14 mouse cellular contexts compared by ENCODE assay signal in the genomic region with DNA sequence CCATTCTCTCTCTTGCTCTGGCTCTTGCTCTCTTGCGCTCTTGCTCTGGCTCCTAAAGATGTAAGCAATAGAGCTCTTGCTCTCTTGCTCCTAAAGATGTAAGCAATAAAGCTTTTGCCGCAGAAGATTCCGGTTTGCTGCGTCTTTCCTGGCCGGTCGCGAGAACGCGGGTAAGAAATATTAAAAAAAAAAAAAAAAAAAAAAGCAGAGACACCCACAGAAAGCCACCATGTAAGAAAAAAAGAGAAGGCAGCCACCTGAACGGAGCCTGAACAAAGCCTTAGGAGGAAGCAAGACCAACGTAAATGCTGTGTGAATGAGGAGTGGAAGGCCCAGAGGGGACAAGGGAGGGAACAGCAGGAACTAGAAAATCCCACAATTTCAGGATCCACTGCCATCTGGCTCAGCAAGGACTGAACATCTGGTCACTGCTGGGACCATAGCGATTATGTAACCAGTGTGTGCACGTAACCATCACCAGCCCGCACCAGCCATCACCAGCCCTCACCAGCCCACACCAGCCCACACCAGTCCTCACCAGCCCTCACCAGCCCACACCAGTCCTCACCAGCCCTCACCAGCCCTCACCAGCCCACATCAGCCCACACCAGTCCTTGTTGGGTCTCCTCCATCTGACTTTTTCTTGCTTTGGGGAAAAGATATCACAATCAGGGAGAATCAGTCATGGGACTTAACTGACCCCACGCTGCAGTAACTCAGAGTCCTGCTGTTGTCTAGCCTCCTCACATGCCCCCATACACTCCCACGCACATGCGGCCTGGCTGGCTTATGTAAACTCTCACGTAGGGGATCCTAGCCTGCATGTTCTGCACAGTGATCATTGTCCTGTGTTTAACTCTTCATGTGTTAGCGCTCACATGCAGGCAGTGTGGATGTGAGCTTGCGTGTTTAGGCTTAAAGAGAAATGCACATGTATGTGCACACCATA. TPM values are rescaled to one million over a fixed set of nuclear protein-coding genes. Genes with fewer than 3 reads are reported as not detected.
DNase-seq lines count a peak whose midpoint lies in the region; ATAC-seq and TF ChIP-seq lines count a peak whose summit lies in the region.
"Had no signal": no experiment of that assay in that cellular context is flagged by ENCODE, and none has a peak within 500 bp of the region (broad histone marks: within the 10 kb centered on the region; RNA-seq: fewer than 3 reads in every experiment).

No protein-coding gene starts in this region.

- TF ChIP-seq EP300 in liver, postnatal 0 days (IDR thresholded peaks at IDR 0.05; ENCODE audit: low read depth): no peak

- H3K27me3 ChIP-seq in liver, embryonic 12.5 days (replicated peaks): no peaks in the 10 kb centered on the region
- no peaks in the 10 kb centered on the region for H3K27me3 ChIP-seq in liver, postnatal 0 days (ENCODE audit: insufficient read depth, low read length)
- H3K27me3 ChIP-seq in heart, embryonic 11.5 days (ENCODE audit: control insufficient read depth, insufficient read depth, low read length): no peaks in the 10 kb centered on the region
- H3K27me3 ChIP-seq: forebrain, embryonic 13.5 days; limb, embryonic 15.5 days; midbrain, embryonic 13.5 days had no signal

- no peak for DNase-seq in liver, postnatal 0 days
- peak; percentile 57 for DNase-seq in gastrocnemius, adult 18-20 months (ENCODE audit: low spot score)
- DNase-seq in naive thymus-derived CD4-positive, alpha-beta T cell, adult 2 months (ENCODE audit: low read depth): peak; percentile 35
- DNase-seq in cerebellum, adult 11 months: no peak
- DNase-seq in adrenal gland, adult 2 months: no peak
- DNase-seq in adrenal gland, adult 18-20 months (ENCODE audit: low spot score in 2 of 2): no peak
- DNase-seq: adrenal gland, postnatal 25 days; cerebellum, adult 8-10 months; kidney, adult 18-20 months had no signal

- peaks cover 53% of the 10 kb centered on the region for H3K4me1 ChIP-seq in liver, embryonic 12.5 days
- H3K4me1 ChIP-seq in liver, postnatal 0 days (ENCODE audit: insufficient read depth): peaks cover 17% of the 10 kb centered on the region
- 0 out of 2 replicates have a peak, but pooled peaks cover 5% of the 10 kb centered on the region for H3K4me1 ChIP-seq in heart, embryonic 11.5 days (ENCODE audit: control insufficient read depth, insufficient read depth, low read length)
- H3K4me1 ChIP-seq: forebrain, embryonic 13.5 days; limb, embryonic 15.5 days; midbrain, embryonic 13.5 days had no signal

- H3K36me3 ChIP-seq in liver, embryonic 12.5 days: peaks cover 5% of the 10 kb centered on the region; the same call in 1 of the 2 replicates
- H3K36me3 ChIP-seq in liver, postnatal 0 days (replicated peaks; ENCODE audit: insufficient read depth, low read length): no peaks in the 10 kb centered on the region
- H3K36me3 ChIP-seq in heart, embryonic 11.5 days (ENCODE audit: control insufficient read depth, insufficient read depth, low read length): no peaks in the 10 kb centered on the region
- H3K36me3 ChIP-seq: limb, embryonic 15.5 days; midbrain, embryonic 13.5 days had no signal

- peaks cover 7% of the 10 kb centered on the region; the same call in 1 of the 2 replicates for H3K9me3 ChIP-seq in liver, embryonic 12.5 days (replicated peaks)
- H3K9me3 ChIP-seq in liver, postnatal 0 days (ENCODE audit: low read length): no peaks in the 10 kb centered on the region
- no peaks in the 10 kb centered on the region for H3K9me3 ChIP-seq in heart, embryonic 11.5 days (replicated peaks; ENCODE audit: control insufficient read depth, low read length)
- H3K9me3 ChIP-seq: forebrain, embryonic 13.5 days; limb, embryonic 15.5 days; midbrain, embryonic 13.5 days had no signal

- no peak overlapping the region for H3K4me3 ChIP-seq in liver, embryonic 12.5 days
- no peak overlapping the region for H3K4me3 ChIP-seq in liver, postnatal 0 days (ENCODE audit: low read depth, low read length)
- no peak overlapping the region for H3K4me3 ChIP-seq in heart, embryonic 11.5 days (ENCODE audit: low read depth, low read length)
- H3K4me3 ChIP-seq: forebrain, embryonic 13.5 days; limb, embryonic 15.5 days; midbrain, embryonic 13.5 days had no signal

- H3K27ac ChIP-seq in liver, embryonic 12.5 days: peak overlapping the region; percentile 77
- H3K27ac ChIP-seq in liver, postnatal 0 days (ENCODE audit: low read depth): no peak overlapping the region
- H3K27ac ChIP-seq in heart, embryonic 11.5 days (ENCODE audit: low read depth, low read length): no peak overlapping the region
- H3K27ac ChIP-seq: forebrain, embryonic 13.5 days; limb, embryonic 15.5 days; midbrain, embryonic 13.5 days had no signal

- ATAC-seq in liver, embryonic 12.5 days: no peak
- no peak for ATAC-seq in liver, postnatal 0 days
- no peak for ATAC-seq in heart, embryonic 11.5 days (replicated peaks; ENCODE audit: insufficient number of reproducible peaks, low FRiP score, low TSS enrichment)
- ATAC-seq: forebrain, embryonic 13.5 days; midbrain, embryonic 13.5 days had no signal

- peak overlapping the region; percentile 39 for H3K4me2 ChIP-seq in liver, embryonic 12.5 days
- H3K4me2 ChIP-seq in liver, postnatal 0 days (ENCODE audit: low read depth, low read length): no peak overlapping the region
- no peak overlapping the region for H3K4me2 ChIP-seq in heart, embryonic 11.5 days
- H3K4me2 ChIP-seq: forebrain, embryonic 13.5 days; limb, embryonic 15.5 days; midbrain, embryonic 13.5 days had no signal

- peak overlapping the region; percentile 53; the same call in 1 of the 2 replicates for H3K9ac ChIP-seq in liver, embryonic 12.5 days
- no peak overlapping the region for H3K9ac ChIP-seq in liver, postnatal 0 days (replicated peaks)
- 0 out of 2 replicates have a peak overlapping the region, but pooled peaks have one; percentile 28 for H3K9ac ChIP-seq in heart, embryonic 11.5 days (ENCODE audit: low read depth, low read length)
- H3K9ac ChIP-seq: forebrain, embryonic 13.5 days; limb, embryonic 15.5 days; midbrain, embryonic 13.5 days had no signal

- no peak for TF ChIP-seq CTCF in liver, postnatal 0 days (IDR thresholded peaks at IDR 0.05; ENCODE audit: low read depth)

- whole genome bisulfite sequencing in liver, embryonic 12.5 days (ENCODE audit: insufficient replicate concordance): 88% methylated on average over 20 of the region's 20 CpGs
- WGBS in liver, postnatal 0 days (ENCODE audit: insufficient replicate concordance): 85% methylated on average over 20 of the region's 20 CpGs
- 90% methylated on average over 20 of the region's 20 CpGs for WGBS in heart, embryonic 11.5 days (ENCODE audit: insufficient replicate concordance)

RNA-seq across cellular contexts. Expression of a gene that starts 24.7 kb away (rescaled TPM):
- 3.0 and 3.4 TPM in 2 replicates for polyA plus RNA-seq in liver, embryonic 12.5 days (2016; fragmentation: Nextera tagmentation; extraction: Ambion mirVana)
- polyA plus RNA-seq in liver, postnatal 0 days (2015; fragmentation: Nextera tagmentation; extraction: Ambion mirVana): 1.6 and 1.7 TPM in 2 replicates
- total RNA-seq in gastrocnemius, adult 18-20 months (2021): 100 to 1,000 TPM; 105 to 121 TPM
- 10.0 and 11.7 TPM in 2 replicates for polyA plus RNA-seq in heart, embryonic 11.5 days (2014; fragmentation: Nextera tagmentation; extraction: Ambion mirVana)
- 1 to 10 TPM; 4.0 to 4.2 TPM for total RNA-seq in adrenal gland, adult 2 months (2021)
- 35.8 and 42.0 TPM in 2 replicates for polyA plus RNA-seq in adrenal gland, adult 2 months (2012; rRNA removed)
- 1 to 10 TPM; 5.4 to 6.6 TPM for total RNA-seq in adrenal gland, adult 18-20 months (2021)

RNA-seq across cellular contexts. Expression of a gene that starts 30.8 kb away (rescaled TPM):
- polyA plus RNA-seq in liver, embryonic 12.5 days (2016; fragmentation: Nextera tagmentation; extraction: Ambion mirVana): 20.8 and 23.6 TPM in 2 replicates
- polyA plus RNA-seq in liver, postnatal 0 days (2015; fragmentation: Nextera tagmentation; extraction: Ambion mirVana): 7.5 and 8.4 TPM in 2 replicates
- total RNA-seq in gastrocnemius, adult 18-20 months (2021): 10 to 100 TPM; 78.4 to 79.7 TPM
- 39.3 and 40.6 TPM in 2 replicates for polyA plus RNA-seq in heart, embryonic 11.5 days (2014; fragmentation: Nextera tagmentation; extraction: Ambion mirVana)
- 100 to 1,000 TPM in 1 of 2 experiments, 10 to 100 TPM in 1; 93.5 to 104 TPM for total RNA-seq in adrenal gland, adult 2 months (2021)
- polyA plus RNA-seq in adrenal gland, adult 2 months (2012; rRNA removed): 70.0 and 82.7 TPM in 2 replicates
- 100 to 1,000 TPM in 1 of 2 experiments, 10 to 100 TPM in 1; 94.4 to 102 TPM for total RNA-seq in adrenal gland, adult 18-20 months (2021)

RNA-seq across cellular contexts. Expression of a gene that starts 35.4 kb away (rescaled TPM):
- polyA plus RNA-seq in liver, embryonic 12.5 days (2016; fragmentation: Nextera tagmentation; extraction: Ambion mirVana): 22.4 and 22.6 TPM in 2 replicates
- polyA plus RNA-seq in liver, postnatal 0 days (2015; fragmentation: Nextera tagmentation; extraction: Ambion mirVana): 3.8 and 4.3 TPM in 2 replicates
- 10 to 100 TPM; 12.5 to 21.2 TPM for total RNA-seq in gastrocnemius, adult 18-20 months (2021)
- polyA plus RNA-seq in heart, embryonic 11.5 days (2014; fragmentation: Nextera tagmentation; extraction: Ambion mirVana): 43.1 and 43.7 TPM in 2 replicates
- total RNA-seq in adrenal gland, adult 2 months (2021): 1 to 10 TPM; 1.5 to 4.8 TPM
- polyA plus RNA-seq in adrenal gland, adult 2 months (2012; rRNA removed): 2.6 and 6.5 TPM in 2 replicates
- 1 to 10 TPM in 1 of 2 experiments, under 1 TPM in 1; 0.99 to 2.1 TPM for total RNA-seq in adrenal gland, adult 18-20 months (2021)

Comparison
In these comparisons a context has a peak if more than half of its experiments do, and no peak if none do; other contexts are left out.
1. DNase-seq: peak in gastrocnemius, adult 18-20 months (single experiment) and naive thymus-derived CD4-positive, alpha-beta T cell, adult 2 months (single experiment); none in liver, postnatal 0 days (single experiment), cerebellum, adult 11 months (single experiment), adrenal gland, adult 2 months (single experiment) and adrenal gland, adult 18-20 months (0 of 2).